Mouse (Mus musculus): ENCODE measurements around the gene Acadm. TPM values are rescaled to one million over a fixed set of nuclear protein-coding genes. Genes with fewer than 3 reads are reported as not detected.

Gene Acadm
- 68.9 and 75.3 TPM in 2 replicates for polyA plus RNA-seq (2014; fragmentation: Nextera tagmentation; extraction: Ambion mirVana)

GRCm38 (mm10) chr3:153944335-153944990 lies at the start of gene Acadm:
Gene Acadm (minus strand): TSS chr3:153944632.
- peak; percentile 99 for DNase-seq (ENCODE audit: low spot score)
- Histone ChIP-seq H3K4me1 (replicated peaks; ENCODE audit: control insufficient read depth, insufficient read depth, low read length) (peaks cover 11% of the 10 kb centered on the region), H3K36me3 (ENCODE audit: control insufficient read depth, insufficient read depth, low read length) (peaks cover 2% of the 10 kb centered on the region; the same call in 1 of the 2 replicates), H3K9ac (ENCODE audit: low read depth, low read length) (peak within 1 kb of the TSS; percentile 76), H3K9me3 (ENCODE audit: control insufficient read depth, low read length) (no peaks in the 10 kb centered on the region), H3K4me2 (peak within 1 kb of the TSS; percentile 78), H3K4me3 (ENCODE audit: low read depth, low read length) (peak within 1 kb of the TSS; percentile 87), H3K27me3 (replicated peaks; ENCODE audit: control insufficient read depth, insufficient read depth, low read length) (no peaks in the 10 kb centered on the region), H3K27ac (ENCODE audit: low read depth, low read length) (peak within 1 kb of the TSS; percentile 76)
- peak; percentile 96 for ATAC-seq (replicated peaks; ENCODE audit: low FRiP score)
- WGBS, result under 1% methylated on average over 41 of the region's 41 CpGs

DNA sequence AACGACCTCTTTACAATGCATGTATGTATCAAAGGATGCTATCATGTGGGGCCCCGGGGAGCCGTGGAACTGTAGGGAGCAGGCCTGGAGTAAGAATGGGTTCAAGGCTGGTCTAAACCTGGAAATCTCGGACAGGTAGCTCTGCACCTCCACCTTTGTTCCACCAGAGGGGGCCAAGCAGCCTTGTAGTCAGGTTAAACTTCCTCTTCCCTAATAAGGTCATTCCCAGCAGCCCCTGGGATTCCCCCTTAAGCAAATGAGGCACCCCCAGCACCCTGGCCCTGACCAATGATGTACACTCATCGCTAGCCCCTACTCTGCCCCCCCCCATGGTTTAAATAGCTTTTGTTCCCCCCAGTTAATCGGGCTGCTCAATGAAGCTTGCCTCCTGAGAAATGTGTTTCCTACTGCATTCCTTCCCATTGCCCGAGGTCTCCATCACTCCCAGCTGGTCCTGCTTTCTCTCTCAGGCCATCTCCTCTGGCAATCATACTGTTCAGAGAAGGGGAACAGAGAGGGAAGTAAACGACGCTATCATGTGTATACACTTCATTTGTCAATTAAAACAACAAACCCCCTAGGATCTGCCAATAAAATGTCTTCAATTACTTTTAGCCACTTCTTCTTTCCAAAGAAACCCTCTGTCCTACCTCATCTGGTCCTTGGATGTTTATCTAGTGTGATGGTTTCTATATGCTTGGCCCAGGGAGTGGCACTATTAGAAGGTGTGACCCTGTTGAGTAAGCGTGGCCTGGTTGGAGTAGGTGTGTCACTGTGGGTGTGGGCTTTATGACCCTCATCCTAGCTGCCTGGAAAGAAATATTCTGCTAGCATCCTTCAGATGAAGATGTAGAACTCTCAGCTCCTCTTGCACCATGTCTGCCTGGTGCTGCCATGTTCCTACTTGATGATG lies 40.3 kb upstream of the Acadm start:
- no peak overlapping the region for H3K27ac ChIP-seq (ENCODE audit: low read depth, low read length)
- H3K36me3 ChIP-seq (ENCODE audit: control insufficient read depth, insufficient read depth, low read length), result no peaks in the 10 kb centered on the region
- H3K9ac ChIP-seq (ENCODE audit: low read depth, low read length), result no peak overlapping the region
- no peaks in the 10 kb centered on the region for H3K4me1 ChIP-seq (replicated peaks; ENCODE audit: control insufficient read depth, insufficient read depth, low read length)
- H3K9me3 ChIP-seq (ENCODE audit: control insufficient read depth, low read length), result no peaks in the 10 kb centered on the region
- WGBS, result 48% methylated on average over 10 of the region's 10 CpGs
- no peak overlapping the region for H3K4me2 ChIP-seq
- ATAC-seq (replicated peaks; ENCODE audit: low FRiP score), result peak; percentile 43; the same call in 1 of the 2 replicates
- no peak for DNase-seq (ENCODE audit: low spot score)
- H3K4me3 ChIP-seq (ENCODE audit: low read depth, low read length), result no peak overlapping the region
- H3K27me3 ChIP-seq (replicated peaks; ENCODE audit: control insufficient read depth, insufficient read depth, low read length), result no peaks in the 10 kb centered on the region

- H3K4me3 ChIP-seq (ENCODE audit: low read depth, low read length), result no peak overlapping the region
- H3K4me1 ChIP-seq (replicated peaks; ENCODE audit: control insufficient read depth, insufficient read depth, low read length), result no peaks in the 10 kb centered on the region
- no peak for ATAC-seq (replicated peaks; ENCODE audit: low FRiP score)
- peaks cover 9% of the 10 kb centered on the region for H3K27me3 ChIP-seq (replicated peaks; ENCODE audit: control insufficient read depth, insufficient read depth, low read length)
- 59% methylated on average over 2 of the region's 2 CpGs for WGBS
- no peaks in the 10 kb centered on the region for H3K9me3 ChIP-seq (ENCODE audit: control insufficient read depth, low read length)
- no peak overlapping the region for H3K4me2 ChIP-seq
- H3K9ac ChIP-seq (ENCODE audit: low read depth, low read length), result no peak overlapping the region
- no peak overlapping the region for H3K27ac ChIP-seq (ENCODE audit: low read depth, low read length)
- no peak for DNase-seq (ENCODE audit: low spot score)
- no peaks in the 10 kb centered on the region for H3K36me3 ChIP-seq (ENCODE audit: control insufficient read depth, insufficient read depth, low read length)
Observed at GRCm38 (mm10) chr3:153980611-153981010, 36.2 kb upstream of the Acadm start.

DNA sequence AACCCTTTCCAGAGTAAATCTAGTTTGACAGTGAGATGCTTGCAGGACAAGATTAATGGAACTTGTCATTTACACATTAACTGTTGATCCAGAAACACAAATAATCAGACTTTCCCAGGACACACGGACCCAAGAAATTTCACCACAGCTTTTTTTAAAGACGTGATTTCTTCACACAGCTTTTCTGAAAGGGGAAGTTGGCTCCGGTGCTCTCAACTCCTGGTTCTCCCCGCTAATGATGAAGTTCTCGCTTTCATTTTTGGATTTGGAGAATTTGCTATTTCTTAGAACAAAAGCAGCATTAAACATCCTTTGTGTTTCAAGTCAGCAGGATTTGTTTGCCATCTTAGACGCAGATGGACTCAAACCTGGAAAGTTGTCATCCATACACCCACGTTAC lies 31.4 kb upstream of the Acadm start:
- no peak overlapping the region for H3K4me3 ChIP-seq (ENCODE audit: low read depth, low read length)
- 0 out of 2 replicates have a peak, but pooled peaks cover 3% of the 10 kb centered on the region for H3K4me1 ChIP-seq (replicated peaks; ENCODE audit: control insufficient read depth, insufficient read depth, low read length)
- no peak overlapping the region for H3K9ac ChIP-seq (ENCODE audit: low read depth, low read length)
- no peak for DNase-seq (ENCODE audit: low spot score)
- no peak overlapping the region for H3K4me2 ChIP-seq
- peaks cover 45% of the 10 kb centered on the region for H3K27me3 ChIP-seq (replicated peaks; ENCODE audit: control insufficient read depth, insufficient read depth, low read length)
- H3K27ac ChIP-seq (ENCODE audit: low read depth, low read length), result no peak overlapping the region
- 60% methylated on average over 7 of the region's 7 CpGs for WGBS
- no peaks in the 10 kb centered on the region for H3K36me3 ChIP-seq (ENCODE audit: control insufficient read depth, insufficient read depth, low read length)
- ATAC-seq (replicated peaks; ENCODE audit: low FRiP score), result no peak
- H3K9me3 ChIP-seq (ENCODE audit: control insufficient read depth, low read length), result no peaks in the 10 kb centered on the region

DNA sequence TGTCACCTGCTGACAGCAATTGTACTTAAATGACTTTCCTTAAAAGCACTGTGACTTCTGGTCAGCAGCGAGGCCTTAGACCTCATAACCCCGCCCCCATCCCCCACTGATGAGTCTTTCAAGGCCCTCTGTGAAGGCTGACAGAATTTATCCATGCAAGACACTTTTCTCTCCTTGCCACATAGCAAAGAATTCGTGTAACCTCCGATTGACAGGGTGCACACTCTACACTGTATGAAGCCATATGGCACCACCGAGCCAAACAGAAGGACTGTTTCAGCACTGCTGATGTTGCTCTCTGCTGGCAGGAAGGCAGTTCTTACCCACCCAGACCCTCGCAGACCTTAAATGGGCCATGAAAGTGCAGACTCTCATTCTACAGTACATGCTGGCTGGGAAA lies 30.6 kb upstream of the Acadm start:
- WGBS, result 19% methylated on average over 6 of the region's 6 CpGs
- no peak overlapping the region for H3K4me3 ChIP-seq (ENCODE audit: low read depth, low read length)
- no peak overlapping the region for H3K27ac ChIP-seq (ENCODE audit: low read depth, low read length)
- no peak overlapping the region for H3K9ac ChIP-seq (ENCODE audit: low read depth, low read length)
- H3K27me3 ChIP-seq (replicated peaks; ENCODE audit: control insufficient read depth, insufficient read depth, low read length), result peaks cover 45% of the 10 kb centered on the region
- ATAC-seq (replicated peaks; ENCODE audit: low FRiP score) (no peak), DNase-seq (ENCODE audit: low spot score) (no peak)
- H3K9me3 ChIP-seq (ENCODE audit: control insufficient read depth, low read length), result no peaks in the 10 kb centered on the region
- 0 out of 2 replicates have a peak, but pooled peaks cover 3% of the 10 kb centered on the region for H3K4me1 ChIP-seq (replicated peaks; ENCODE audit: control insufficient read depth, insufficient read depth, low read length)
- H3K4me2 ChIP-seq, result no peak overlapping the region
- H3K36me3 ChIP-seq (ENCODE audit: control insufficient read depth, insufficient read depth, low read length), result no peaks in the 10 kb centered on the region

DNA sequence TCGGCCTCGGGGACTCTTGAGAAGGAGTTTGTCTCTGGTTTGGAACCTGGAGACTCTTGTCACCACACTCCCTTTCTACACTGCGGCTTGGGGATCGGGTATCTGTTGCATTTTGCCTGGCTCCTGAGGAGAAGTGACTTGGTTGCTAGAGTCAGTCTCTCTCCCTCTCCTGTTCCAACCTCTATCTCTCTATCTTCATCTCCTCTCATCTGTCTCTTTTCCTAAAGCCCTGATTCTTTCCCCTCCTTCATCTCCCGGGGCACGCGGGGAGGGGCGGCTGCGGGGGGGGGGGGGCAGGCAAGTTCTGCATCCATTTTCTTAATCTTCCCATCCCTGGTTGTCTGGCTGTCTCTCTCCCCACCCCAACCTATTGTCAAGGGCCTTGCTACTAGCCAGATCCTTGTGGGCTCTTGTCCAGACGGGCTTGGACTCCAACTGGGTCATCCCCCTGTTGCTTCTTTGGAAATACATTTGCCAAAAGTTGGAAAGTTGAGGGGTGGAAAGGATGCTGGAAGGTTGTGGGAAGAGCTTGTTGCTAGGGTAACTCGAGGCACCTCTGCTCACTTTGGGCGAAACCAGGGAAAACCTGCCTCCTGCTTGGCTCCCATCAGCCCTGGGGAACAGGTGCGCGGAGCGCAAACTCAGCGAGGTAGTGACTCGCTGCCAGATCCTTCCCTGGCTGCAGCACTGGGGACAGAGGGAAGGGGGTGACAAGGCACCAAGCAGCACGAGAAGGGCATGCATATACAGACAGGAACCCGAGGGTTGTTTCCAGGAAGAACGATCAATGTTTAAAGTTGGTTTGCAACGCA lies 29.7 kb upstream of the Acadm start:
- Histone ChIP-seq H3K27me3 (replicated peaks; ENCODE audit: control insufficient read depth, insufficient read depth, low read length) (peaks cover 45% of the 10 kb centered on the region), H3K27ac (ENCODE audit: low read depth, low read length) (no peak overlapping the region), H3K9me3 (ENCODE audit: control insufficient read depth, low read length) (no peaks in the 10 kb centered on the region), H3K4me3 (ENCODE audit: low read depth, low read length) (peak overlapping the region; percentile 45), H3K36me3 (ENCODE audit: control insufficient read depth, insufficient read depth, low read length) (no peaks in the 10 kb centered on the region), H3K9ac (ENCODE audit: low read depth, low read length) (0 out of 2 replicates have a peak overlapping the region, but pooled peaks have one; percentile 20), H3K4me2 (peak overlapping the region; percentile 70), H3K4me1 (replicated peaks; ENCODE audit: control insufficient read depth, insufficient read depth, low read length) (0 out of 2 replicates have a peak, but pooled peaks cover 3% of the 10 kb centered on the region)
- ATAC-seq (replicated peaks; ENCODE audit: low FRiP score), result no peak
- WGBS, result 12% methylated on average over 21 of the region's 21 CpGs
- no peak for DNase-seq (ENCODE audit: low spot score)

- H3K27ac ChIP-seq (ENCODE audit: low read depth, low read length), result no peak within 1 kb of the TSS
- H3K27me3 ChIP-seq (replicated peaks; ENCODE audit: control insufficient read depth, insufficient read depth, low read length), result peaks cover 45% of the 10 kb centered on the region
Observed at GRCm38 (mm10) chr3:153973171-153973948, 28.9 kb upstream of the Acadm start, which contains the start of gene Slc44a5. Gene Slc44a5 (plus strand): TSS chr3:153973436.

More at GRCm38 (mm10) chr3:153973171-153973948, 28.9 kb upstream of the Acadm start, which contains the start of gene Slc44a5:
- H3K4me3 ChIP-seq (ENCODE audit: low read depth, low read length), result peak within 1 kb of the TSS; percentile 45
- H3K9ac ChIP-seq (ENCODE audit: low read depth, low read length), result 0 out of 2 replicates have a peak within 1 kb of the TSS, but pooled peaks have one; percentile 20
- H3K9me3 ChIP-seq (ENCODE audit: control insufficient read depth, low read length), result no peaks in the 10 kb centered on the region
- H3K36me3 ChIP-seq (ENCODE audit: control insufficient read depth, insufficient read depth, low read length), result no peaks in the 10 kb centered on the region
- DNase-seq (ENCODE audit: low spot score) (no peak), ATAC-seq (replicated peaks; ENCODE audit: low FRiP score) (no peak)
- H3K4me1 ChIP-seq (replicated peaks; ENCODE audit: control insufficient read depth, insufficient read depth, low read length), result 0 out of 2 replicates have a peak, but pooled peaks cover 3% of the 10 kb centered on the region
- WGBS, result 1% methylated on average over 66 of the region's 66 CpGs
- peak within 1 kb of the TSS; percentile 70 for H3K4me2 ChIP-seq

Data from liver, embryonic 11.5 days (tissue).